In genomic region chr11:59135904-59136452, GRCm38 (mm10) we compare ENCODE assay signal across 8 mouse cellular contexts. TPM values are rescaled to one million over a fixed set of nuclear protein-coding genes. Genes with fewer than 3 reads are reported as not detected.
DNase-seq lines count a peak whose midpoint lies in the region; ATAC-seq and TF ChIP-seq lines count a peak whose summit lies in the region.
"Had no signal": no experiment of that assay in that cellular context is flagged by ENCODE, and none has a peak within 500 bp of the region (broad histone marks: within the 10 kb centered on the region; RNA-seq: fewer than 3 reads in every experiment).

Gene Obscn, minus strand, starts transcription at chr11:59136402.

- DNase-seq in thymus, adult 2 months = no peak
- no peak for DNase-seq in thymus, postnatal 14 days
- no peak for DNase-seq in gastrocnemius, postnatal 36 days
- no peak for DNase-seq in stomach, postnatal 0 days (ENCODE audit: low spot score)
- DNase-seq in adrenal gland, adult 8-10 months = no peak
- DNase-seq in kidney, postnatal 14 days = no peak

- H3K9ac ChIP-seq in intestine, embryonic 15.5 days = no peak within 1 kb of the TSS
- H3K9ac ChIP-seq in stomach, postnatal 0 days (ENCODE audit: low read length) = no peak within 1 kb of the TSS
- H3K9ac ChIP-seq: liver, embryonic 15.5 days had no signal

- no peak within 1 kb of the TSS for H3K27ac ChIP-seq in thymus, adult 2 months (ENCODE audit: control insufficient read depth, insufficient read depth, low read length)
- H3K27ac ChIP-seq in intestine, embryonic 15.5 days = no peak within 1 kb of the TSS
- no peak within 1 kb of the TSS for H3K27ac ChIP-seq in stomach, postnatal 0 days (replicated peaks)
- H3K27ac ChIP-seq: liver, embryonic 15.5 days had no signal

- ATAC-seq in intestine, embryonic 15.5 days = no peak
- ATAC-seq in stomach, postnatal 0 days (ENCODE audit: low FRiP score, low TSS enrichment) = no peak

- intact Hi-C loops in gastrocnemius, postnatal 36 days (cut with DNase I) = no loop called here

- TF ChIP-seq CTCF in thymus, adult 2 months (IDR thresholded peaks at IDR 0.05; ENCODE audit: borderline replicate concordance, control insufficient read depth, extremely low read depth, insufficient read depth, low read length, poor library complexity) = no peak
- no peak for TF ChIP-seq CTCF in stomach, postnatal 0 days (IDR thresholded peaks at IDR 0.05; ENCODE audit: low read depth)

- 20% methylated on average over 44 of the region's 44 CpGs for WGBS in thymus, adult 2 months
- WGBS in intestine, embryonic 15.5 days = 19% methylated on average over 44 of the region's 44 CpGs
- 18% methylated on average over 43 of the region's 44 CpGs for WGBS in stomach, postnatal 0 days

- TF ChIP-seq EP300 in stomach, postnatal 0 days (optimal IDR thresholded peaks at IDR 0.05) = no peak

- H3K4me2 ChIP-seq in intestine, embryonic 15.5 days (replicated peaks) = peak within 1 kb of the TSS; percentile 54
- H3K4me2 ChIP-seq in stomach, postnatal 0 days (replicated peaks; ENCODE audit: low read depth) = peak within 1 kb of the TSS; percentile 35
- H3K4me2 ChIP-seq: liver, embryonic 15.5 days had no signal

- no peaks in the 10 kb centered on the region for H3K9me3 ChIP-seq in intestine, embryonic 15.5 days
- H3K9me3 ChIP-seq in stomach, postnatal 0 days (ENCODE audit: control insufficient read depth, low read length) = no peaks in the 10 kb centered on the region
- H3K9me3 ChIP-seq: liver, embryonic 15.5 days had no signal

- H3K36me3 ChIP-seq in thymus, adult 2 months (ENCODE audit: control insufficient read depth, insufficient read depth, low read length) = no peaks in the 10 kb centered on the region
- no peaks in the 10 kb centered on the region for H3K36me3 ChIP-seq in intestine, embryonic 15.5 days
- no peaks in the 10 kb centered on the region for H3K36me3 ChIP-seq in stomach, postnatal 0 days (ENCODE audit: control insufficient read depth, insufficient read depth, low read length)
- H3K36me3 ChIP-seq: liver, embryonic 15.5 days had no signal

- no peaks in the 10 kb centered on the region for H3K4me1 ChIP-seq in thymus, adult 2 months (replicated peaks; ENCODE audit: control insufficient read depth, insufficient read depth, low read length)
- H3K4me1 ChIP-seq in intestine, embryonic 15.5 days (replicated peaks) = peaks cover 8% of the 10 kb centered on the region
- H3K4me1 ChIP-seq in stomach, postnatal 0 days (replicated peaks; ENCODE audit: control insufficient read depth, insufficient read depth) = no peaks in the 10 kb centered on the region

- H3K4me3 ChIP-seq in thymus, adult 2 months (ENCODE audit: control insufficient read depth, insufficient read depth, low read length) = no peak within 1 kb of the TSS
- H3K4me3 ChIP-seq in intestine, embryonic 15.5 days (replicated peaks) = peak within 1 kb of the TSS; percentile 23
- peak within 1 kb of the TSS; percentile 10; the same call in 1 of the 2 replicates for H3K4me3 ChIP-seq in stomach, postnatal 0 days (ENCODE audit: low read depth, low read length)
- H3K4me3 ChIP-seq: liver, embryonic 15.5 days had no signal

- H3K27me3 ChIP-seq in thymus, adult 2 months (ENCODE audit: control insufficient read depth, insufficient read depth, low read length) = peaks cover 7% of the 10 kb centered on the region; the same call in 1 of the 2 replicates
- peaks cover 58% of the 10 kb centered on the region for H3K27me3 ChIP-seq in intestine, embryonic 15.5 days (replicated peaks)
- H3K27me3 ChIP-seq in stomach, postnatal 0 days (ENCODE audit: control insufficient read depth, insufficient read depth, low read length) = peaks cover 14% of the 10 kb centered on the region; the same call in 1 of the 2 replicates

- TF ChIP-seq POLR2A in thymus, adult 2 months (IDR thresholded peaks at IDR 0.05; ENCODE audit: control insufficient read depth, extremely low read depth, insufficient read depth, low read length, poor library complexity) = no peak

RNA-seq across cellular contexts. Expression of gene Obscn, which starts in this region (rescaled TPM):
- 2.4 and 14.5 TPM in 2 replicates for polyA plus RNA-seq in thymus, adult 2 months (2012; rRNA removed)
- total RNA-seq in gastrocnemius, postnatal 36 days (2021) = 1,000 to 10,000 TPM; 1,369 to 1,614 TPM
- polyA plus RNA-seq in intestine, embryonic 15.5 days (2015; fragmentation: Nextera tagmentation; extraction: Ambion mirVana) = 1.3 TPM in 2 replicates
- 0.24 and 0.28 TPM in 2 replicates for polyA plus RNA-seq in stomach, postnatal 0 days (2015; fragmentation: Nextera tagmentation; extraction: Ambion mirVana)
- total RNA-seq in adrenal gland, adult 8-10 months (2022) = 1 to 10 TPM; 1.5 to 2.2 (median 1.6) TPM

Comparison
In these comparisons a context has a peak if more than half of its experiments do, and no peak if none do; other contexts are left out.
1. RNA of gene Obscn (total RNA-seq): 1,369 to 1,614 TPM in gastrocnemius, postnatal 36 days; 1.5 to 2.2 TPM in adrenal gland, adult 8-10 months; every median in the first group is over 100 times any median in the second.